Mouse (Mus musculus): ENCODE measurements around the gene Phldb2. TPM values are rescaled to one million over a fixed set of nuclear protein-coding genes. Genes with fewer than 3 reads are reported as not detected.

The Phldb2 gene
- polyA plus RNA-seq (2015; fragmentation: Nextera tagmentation; extraction: Ambion mirVana), result 20.4 and 24.4 TPM in 2 replicates

GRCm38 (mm10) chr16:45953394-45953793, at the start of gene Phldb2:
TSS of gene Phldb2 (minus strand) at chr16:45953598.

GRCm38 (mm10) chr16:45742615-45743476, 210.6 kb downstream of the Phldb2 start, which contains the start of gene Abhd10:
TSS of gene Abhd10 (minus strand) at chr16:45742955.

DNA sequence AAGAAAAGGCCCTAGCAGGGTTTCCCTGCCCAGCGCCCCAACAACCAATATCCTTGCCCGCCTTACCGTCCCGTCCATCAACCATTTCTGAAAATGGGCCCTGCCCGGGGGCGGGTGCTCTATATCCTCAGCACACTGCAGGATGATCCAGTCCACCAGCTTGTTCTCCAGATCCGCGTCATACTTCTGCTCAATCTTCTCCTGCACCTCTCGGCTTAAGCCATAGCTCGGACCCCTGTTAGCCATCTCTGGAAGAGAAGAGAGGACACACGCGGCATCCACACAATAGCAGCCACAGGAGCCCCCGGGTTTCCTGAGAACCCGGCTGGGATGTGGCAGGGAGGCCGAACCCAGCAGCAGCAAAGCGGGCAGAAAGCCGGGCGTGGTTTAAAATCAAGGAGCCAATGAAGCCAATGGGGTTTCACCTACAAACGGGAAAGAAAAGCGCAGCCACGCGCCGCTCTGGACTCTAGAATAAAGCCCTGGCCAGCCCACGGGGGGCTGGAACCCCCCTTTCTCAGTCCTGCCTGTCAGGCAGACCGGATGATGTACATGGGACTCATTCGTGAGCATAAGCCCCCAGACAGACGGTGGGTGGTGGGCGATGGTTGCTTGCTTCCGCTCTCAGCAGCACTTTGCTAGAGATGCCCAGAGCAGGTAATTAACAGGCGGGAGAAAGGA, 229.2 kb downstream of the Phldb2 start, which contains the start of gene Tagln3:
Gene Tagln3 (minus strand): TSS at position 548 of the 681 bp plus-strand sequence.

Other genes with a start within 250 kb of the Phldb2 start
- gene Tagln3, start 229.0 kb downstream of the Phldb2 start, polyA plus RNA-seq (2015; fragmentation: Nextera tagmentation; extraction: Ambion mirVana), result 0.15 and 0.28 TPM in 2 replicates
- 20.9 and 22.2 TPM in 2 replicates for gene Abhd10, start 210.6 kb downstream of the Phldb2 start, polyA plus RNA-seq (2015; fragmentation: Nextera tagmentation; extraction: Ambion mirVana)
- 0.71 and 0.81 TPM in 2 replicates for gene Plcxd2, start 56.6 kb upstream of the Phldb2 start, polyA plus RNA-seq (2015; fragmentation: Nextera tagmentation; extraction: Ambion mirVana)
- 0.26 and 0.32 TPM in 2 replicates for gene Cd96, start 166.7 kb upstream of the Phldb2 start, polyA plus RNA-seq (2015; fragmentation: Nextera tagmentation; extraction: Ambion mirVana)
- gene Gm4737, start 201.5 kb upstream of the Phldb2 start, polyA plus RNA-seq (2015; fragmentation: Nextera tagmentation; extraction: Ambion mirVana), result 1.4 and 2.4 TPM in 2 replicates

Data from skeletal muscle tissue, postnatal 0 days (tissue).